Mouse (Mus musculus) CH12F3 (cell line): ENCODE results near the gene Cog3.

Experiments used
- in situ Hi-C: fragments of 300-500 bp; cut with MboI; formaldehyde crosslinking; loops from 2 replicates; pipeline ENCODE4 v1.14.3; 2020; ENCODE audit warnings: low sequenced_read_pairs

Gene Cog3

GRCm38 (mm10) chr14:75707771-75708170, 46.5 kb downstream of the Cog3 start:
- in situ Hi-C loops, result no loop called here

GRCm38 (mm10) chr14:75706647-75707046, 47.7 kb downstream of the Cog3 start:
- in situ Hi-C loops, result no loop called here

GRCm38 (mm10) chr14:75697928-75698327, 56.4 kb downstream of the Cog3 start:
- in situ Hi-C loops, result no loop called here

GRCm38 (mm10) chr14:75696096-75696495, 58.2 kb downstream of the Cog3 start:
- in situ Hi-C loops, result no loop called here

GRCm38 (mm10) chr14:75690428-75690827, 63.9 kb downstream of the Cog3 start:
- in situ Hi-C loops, result no loop called here

GRCm38 (mm10) chr14:75676316-75676715, 78.0 kb downstream of the Cog3 start:
- in situ Hi-C loops, result no loop called here

- in situ Hi-C loops, result no loop called here
Measured at GRCm38 (mm10) chr14:75669085-75669645, 85.2 kb downstream of the Cog3 start.

GRCm38 (mm10) chr14:75665430-75666180, 88.7 kb downstream of the Cog3 start:
- in situ Hi-C loops, result no loop called here

GRCm38 (mm10) chr14:75661548-75661947, 92.8 kb downstream of the Cog3 start:
- in situ Hi-C loops, result no loop called here

- in situ Hi-C loops, result no loop called here
Measured at GRCm38 (mm10) chr14:75660936-75661335, 93.4 kb downstream of the Cog3 start.
